Mouse (Mus musculus): ENCODE data around the gene Gm45799. TPM values are rescaled to one million over a fixed set of nuclear protein-coding genes. Genes with fewer than 3 reads are reported as not detected.

The Gm45799 gene
- polyA plus RNA-seq (2015; fragmentation: Nextera tagmentation; extraction: Ambion mirVana): 30.4 and 34.7 TPM in 2 replicates

DNA sequence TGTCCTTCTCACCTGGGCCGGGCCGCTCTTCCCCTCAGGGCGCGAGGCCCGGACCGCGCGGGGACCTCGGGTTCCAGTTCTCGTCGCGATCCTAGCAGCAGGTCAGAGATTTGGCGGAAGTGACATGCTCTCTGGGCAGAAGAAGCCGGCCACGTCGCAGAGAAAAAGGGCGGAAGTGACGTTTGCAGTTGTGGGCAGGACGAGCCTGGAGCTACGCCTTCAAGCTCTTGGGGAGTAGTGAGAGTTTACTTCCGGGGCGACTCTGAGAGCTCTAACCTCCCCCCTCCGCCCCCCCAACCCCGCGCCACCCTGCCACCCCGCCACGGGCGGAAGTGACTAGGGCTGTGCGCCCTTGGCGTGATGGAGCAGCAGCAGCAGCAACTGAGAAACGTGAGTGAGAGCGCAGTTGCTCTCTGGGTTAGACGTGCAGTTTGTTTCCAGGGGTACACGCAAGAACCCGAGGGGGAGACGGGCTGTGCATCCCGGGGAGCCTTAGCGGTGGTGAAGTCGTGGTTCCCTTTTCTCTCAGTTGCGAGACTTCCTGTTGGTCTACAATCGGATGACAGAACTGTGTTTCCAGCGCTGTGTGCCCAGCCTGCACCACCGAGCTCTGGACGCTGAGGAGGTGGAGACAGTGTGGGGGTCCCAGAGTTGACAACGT lies at the start of gene Gm45799, which contains the start of gene Arfip2:
TSS of gene Gm45799 (plus strand) at position 320 of the 661 bp plus-strand sequence.
TSS of gene Arfip2 (minus strand) at position 184 of the 661 bp plus-strand sequence.
- peak within 1 kb of the TSS; percentile 81 for H3K4me2 ChIP-seq
- H3K9ac ChIP-seq: peak within 1 kb of the TSS; percentile 79
- H3K4me1 ChIP-seq: peaks cover 29% of the 10 kb centered on the region
- 1% methylated on average over 43 of the region's 45 CpGs for WGBS
- H3K27ac ChIP-seq: peak within 1 kb of the TSS; percentile 91
- H3K4me3 ChIP-seq: peak within 1 kb of the TSS; percentile 76
- no peaks in the 10 kb centered on the region for H3K9me3 ChIP-seq
- peaks cover 52% of the 10 kb centered on the region for H3K36me3 ChIP-seq
- peak; percentile 96 for ATAC-seq (ENCODE audit: insufficient number of reproducible peaks, low FRiP score, low TSS enrichment, low read depth)
- H3K27me3 ChIP-seq: no peaks in the 10 kb centered on the region

DNA sequence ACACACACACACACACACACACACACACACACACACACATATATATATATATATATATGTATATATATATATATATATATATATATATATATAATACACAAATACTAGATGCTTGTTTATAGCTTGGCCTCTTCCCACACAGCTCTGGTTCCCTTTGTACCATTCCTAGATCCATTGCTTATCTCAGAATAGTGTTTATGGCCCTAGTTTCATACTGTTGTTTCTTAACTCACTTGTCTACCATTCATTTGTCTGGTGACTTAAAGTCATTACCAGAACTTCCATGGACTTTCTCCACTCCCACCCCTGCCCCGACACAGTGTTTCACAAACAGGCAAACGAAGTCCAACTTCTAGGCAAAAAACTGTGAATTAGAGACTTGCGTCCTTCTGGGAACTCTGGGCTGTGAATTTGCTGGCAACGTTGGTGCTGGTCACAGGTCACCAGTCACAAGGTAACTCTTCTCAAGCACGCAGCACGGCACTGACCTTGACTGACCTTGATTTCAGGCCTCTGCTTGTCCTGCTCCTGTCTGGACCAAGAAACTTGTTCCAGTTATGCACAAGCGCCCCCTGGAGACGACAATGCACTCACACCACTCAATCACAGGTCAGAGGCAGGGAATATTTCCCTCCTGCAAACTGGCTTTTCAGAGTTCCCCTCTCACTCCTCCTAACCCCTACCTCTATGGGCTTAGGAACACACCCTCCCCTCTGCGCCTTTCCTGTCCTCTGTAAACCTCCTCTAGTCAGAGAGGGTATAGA lies 37.3 kb upstream of the Gm45799 start:
- H3K9ac ChIP-seq: no peak overlapping the region
- H3K4me3 ChIP-seq: no peak overlapping the region
- H3K27ac ChIP-seq: no peak overlapping the region
- ATAC-seq (ENCODE audit: insufficient number of reproducible peaks, low FRiP score, low TSS enrichment, low read depth): no peak
- H3K9me3 ChIP-seq: 0 out of 2 replicates have a peak, but pooled peaks cover 5% of the 10 kb centered on the region
- no peaks in the 10 kb centered on the region for H3K4me1 ChIP-seq
- no peak overlapping the region for H3K4me2 ChIP-seq
- WGBS: 33% methylated on average over 9 of the region's 9 CpGs
- H3K36me3 ChIP-seq: no peaks in the 10 kb centered on the region
- no peaks in the 10 kb centered on the region for H3K27me3 ChIP-seq

DNA sequence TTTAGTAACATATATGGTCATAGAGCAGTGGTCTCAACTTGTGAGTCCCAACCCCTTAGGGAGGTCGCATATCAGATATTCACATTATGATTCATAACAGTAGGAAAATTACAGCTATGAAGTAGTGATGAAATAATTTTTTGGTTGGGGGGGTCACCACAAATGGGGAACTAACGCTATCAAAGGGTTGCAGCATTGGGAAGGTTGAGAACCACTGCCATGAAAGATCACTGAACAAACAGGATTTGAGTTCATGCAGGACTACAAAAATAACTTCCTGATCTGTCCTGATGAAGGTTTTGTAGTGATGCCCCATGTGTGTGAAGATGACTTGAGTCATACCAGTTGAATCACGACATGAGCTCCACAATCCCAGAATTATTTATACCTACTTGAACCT lies 31.9 kb upstream of the Gm45799 start:
- Histone ChIP-seq H3K9me3 (0 out of 2 replicates have a peak, but pooled peaks cover 5% of the 10 kb centered on the region), H3K27ac (no peak overlapping the region), H3K4me3 (no peak overlapping the region), H3K4me1 (no peaks in the 10 kb centered on the region), H3K9ac (no peak overlapping the region), H3K4me2 (no peak overlapping the region), H3K36me3 (peaks cover 37% of the 10 kb centered on the region), H3K27me3 (no peaks in the 10 kb centered on the region)
- ATAC-seq (ENCODE audit: insufficient number of reproducible peaks, low FRiP score, low TSS enrichment, low read depth): no peak
- WGBS: 82% methylated on average over 3 of the region's 3 CpGs

DNA sequence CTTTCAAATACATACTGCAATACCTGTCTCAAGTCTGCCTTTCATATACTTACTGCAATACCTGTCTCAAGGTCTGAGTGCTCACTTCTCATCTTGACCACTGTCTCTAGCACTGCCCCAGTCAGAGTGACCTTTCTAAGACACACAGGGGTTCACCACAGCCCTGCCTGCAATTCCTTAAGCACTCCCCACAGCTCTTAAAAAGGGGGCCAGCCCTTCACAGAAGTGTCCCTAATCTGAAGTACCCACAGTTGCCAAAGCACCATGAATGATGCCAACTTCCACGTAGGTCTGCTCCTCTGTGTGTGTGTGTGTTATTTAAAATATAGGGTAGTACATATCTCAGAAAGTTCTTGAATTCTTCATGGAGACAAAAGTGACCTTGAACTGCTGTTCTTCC lies 28.6 kb upstream of the Gm45799 start:
- ATAC-seq (ENCODE audit: insufficient number of reproducible peaks, low FRiP score, low TSS enrichment, low read depth): no peak
- no peak overlapping the region for H3K27ac ChIP-seq
- H3K4me1 ChIP-seq: no peaks in the 10 kb centered on the region
- no peaks in the 10 kb centered on the region for H3K9me3 ChIP-seq
- no peak overlapping the region for H3K9ac ChIP-seq
- peaks cover 70% of the 10 kb centered on the region for H3K36me3 ChIP-seq
- no peak overlapping the region for H3K4me2 ChIP-seq
- WGBS: 94% methylated on average over 1 of the region's 1 CpGs
- H3K4me3 ChIP-seq: no peak overlapping the region
- H3K27me3 ChIP-seq: no peaks in the 10 kb centered on the region

DNA sequence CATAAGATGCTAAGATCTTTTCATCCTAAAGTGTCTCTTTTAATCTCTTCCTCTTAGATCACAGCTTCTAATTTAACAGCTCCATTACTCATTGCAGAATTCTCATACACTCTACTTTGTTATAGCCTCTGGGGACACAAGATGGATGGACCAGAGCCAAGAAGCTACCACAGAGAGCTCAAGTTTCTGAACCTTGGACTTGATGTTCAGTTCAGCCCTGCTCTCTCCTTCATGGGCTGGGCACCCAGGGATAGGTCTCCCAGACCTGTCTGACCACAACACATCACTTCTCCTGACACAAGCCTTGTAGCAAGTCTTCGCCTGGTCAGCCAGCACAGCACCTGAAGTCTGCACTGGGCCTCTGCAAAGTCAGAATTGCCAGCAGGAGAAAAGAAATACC lies 26.0 kb upstream of the Gm45799 start:
- Histone ChIP-seq H3K4me3 (no peak overlapping the region), H3K4me1 (no peaks in the 10 kb centered on the region), H3K9me3 (no peaks in the 10 kb centered on the region), H3K27me3 (no peaks in the 10 kb centered on the region), H3K27ac (no peak overlapping the region), H3K36me3 (peaks cover 97% of the 10 kb centered on the region), H3K4me2 (no peak overlapping the region), H3K9ac (no peak overlapping the region)
- 89% methylated on average over 1 of the region's 1 CpGs for WGBS
- no peak for ATAC-seq (ENCODE audit: insufficient number of reproducible peaks, low FRiP score, low TSS enrichment, low read depth)

DNA sequence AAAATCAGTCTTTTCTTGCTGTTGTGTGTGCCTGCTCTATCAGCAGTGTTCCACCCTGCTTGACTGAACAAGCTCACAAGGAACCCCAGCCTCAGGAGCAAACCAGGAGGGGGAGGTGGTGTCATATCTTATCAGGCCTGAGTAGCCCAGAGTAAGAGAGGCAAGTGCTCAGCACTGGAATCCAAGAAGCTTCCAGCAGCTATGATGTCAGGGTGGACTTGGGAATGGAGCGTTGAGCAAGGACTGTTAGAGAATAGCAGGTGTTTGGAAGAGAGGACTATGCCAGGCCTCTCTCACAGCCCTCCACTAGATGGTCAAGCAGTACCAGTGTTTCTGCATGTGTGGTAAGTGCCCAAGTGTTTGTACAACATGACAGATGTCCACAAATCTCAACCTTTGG lies 24.6 kb upstream of the Gm45799 start:
- no peak overlapping the region for H3K9ac ChIP-seq
- no peak overlapping the region for H3K4me2 ChIP-seq
- H3K9me3 ChIP-seq: no peaks in the 10 kb centered on the region
- no peaks in the 10 kb centered on the region for H3K4me1 ChIP-seq
- peaks cover 97% of the 10 kb centered on the region for H3K36me3 ChIP-seq
- no peak for ATAC-seq (ENCODE audit: insufficient number of reproducible peaks, low FRiP score, low TSS enrichment, low read depth)
- WGBS: 64% methylated on average over 1 of the region's 1 CpGs
- H3K27ac ChIP-seq: no peak overlapping the region
- no peak overlapping the region for H3K4me3 ChIP-seq
- H3K27me3 ChIP-seq: no peaks in the 10 kb centered on the region

DNA sequence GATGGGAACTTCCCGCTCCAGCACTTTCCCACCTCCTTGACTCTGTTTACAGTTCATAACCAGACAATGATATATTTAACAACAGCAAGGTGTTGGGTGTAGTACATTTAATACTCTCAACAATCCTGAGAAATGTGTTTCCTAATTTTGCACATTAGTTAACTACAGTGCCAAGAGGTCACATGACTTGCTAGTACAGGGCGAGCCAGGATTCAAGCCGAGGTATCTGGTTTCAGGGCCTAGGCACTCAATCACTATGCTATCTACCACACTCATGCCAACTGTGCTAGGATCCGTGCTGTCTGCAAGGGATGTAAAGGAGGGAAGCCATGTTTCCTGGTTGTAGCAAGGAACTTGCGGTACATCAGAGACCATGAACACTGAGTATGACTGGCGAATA lies 23.8 kb upstream of the Gm45799 start:
- H3K36me3 ChIP-seq: peaks cover 97% of the 10 kb centered on the region
- H3K9ac ChIP-seq: no peak overlapping the region
- no peak for ATAC-seq (ENCODE audit: insufficient number of reproducible peaks, low FRiP score, low TSS enrichment, low read depth)
- 76% methylated on average over 6 of the region's 6 CpGs for WGBS
- no peaks in the 10 kb centered on the region for H3K4me1 ChIP-seq
- H3K27ac ChIP-seq: no peak overlapping the region
- H3K4me3 ChIP-seq: no peak overlapping the region
- H3K4me2 ChIP-seq: no peak overlapping the region
- H3K27me3 ChIP-seq: no peaks in the 10 kb centered on the region
- H3K9me3 ChIP-seq: no peaks in the 10 kb centered on the region

DNA sequence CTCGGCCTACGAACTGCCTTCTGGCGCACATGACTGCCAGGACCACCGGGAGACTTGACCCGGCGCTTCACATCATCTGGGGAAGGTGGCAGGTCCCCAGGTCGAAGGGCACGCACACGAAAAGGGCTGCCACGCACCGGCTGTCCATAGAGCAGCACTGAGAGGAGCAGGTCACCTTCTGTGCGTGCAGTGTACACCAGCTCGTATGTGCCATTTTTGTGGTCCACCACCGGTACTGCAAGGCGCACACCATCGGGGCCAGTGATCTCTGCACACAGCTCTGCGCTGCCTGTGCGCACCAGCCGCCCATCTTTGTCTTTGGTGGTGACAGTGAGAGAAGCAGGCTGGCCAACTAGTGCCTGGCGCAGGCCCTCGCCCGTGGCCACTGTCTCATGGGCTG lies 22.5 kb upstream of the Gm45799 start:
- no peak overlapping the region for H3K4me3 ChIP-seq
- no peak overlapping the region for H3K4me2 ChIP-seq
- no peaks in the 10 kb centered on the region for H3K4me1 ChIP-seq
- H3K36me3 ChIP-seq: peaks cover 94% of the 10 kb centered on the region
- no peak overlapping the region for H3K27ac ChIP-seq
- no peaks in the 10 kb centered on the region for H3K27me3 ChIP-seq
- H3K9me3 ChIP-seq: no peaks in the 10 kb centered on the region
- ATAC-seq (ENCODE audit: insufficient number of reproducible peaks, low FRiP score, low TSS enrichment, low read depth): no peak
- 94% methylated on average over 22 of the region's 22 CpGs for WGBS
- H3K9ac ChIP-seq: no peak overlapping the region

DNA sequence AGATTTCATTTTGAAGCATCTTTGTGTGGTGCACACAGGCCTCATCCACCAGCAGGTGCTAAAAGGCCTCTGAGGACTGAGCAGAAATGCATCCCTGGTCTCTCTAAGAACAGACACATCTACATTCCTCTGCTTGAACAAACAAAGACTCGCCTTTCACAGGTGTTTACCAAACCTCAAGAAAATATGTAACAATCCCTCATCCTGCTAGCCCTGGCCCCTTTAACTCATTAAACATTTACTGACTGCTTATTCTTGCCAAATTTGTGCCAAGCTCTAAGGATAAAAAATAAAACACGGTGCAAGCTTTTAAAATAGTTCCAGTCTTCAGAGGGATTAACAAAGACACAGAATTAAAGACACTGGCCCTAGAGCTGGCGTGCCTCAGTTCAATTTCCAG lies 20.7 kb upstream of the Gm45799 start:
- no peak for ATAC-seq (ENCODE audit: insufficient number of reproducible peaks, low FRiP score, low TSS enrichment, low read depth)
- Histone ChIP-seq H3K9ac (no peak overlapping the region), H3K4me2 (no peak overlapping the region), H3K27ac (no peak overlapping the region), H3K36me3 (peaks cover 90% of the 10 kb centered on the region), H3K4me1 (no peaks in the 10 kb centered on the region), H3K9me3 (no peaks in the 10 kb centered on the region), H3K4me3 (no peak overlapping the region), H3K27me3 (no peaks in the 10 kb centered on the region)
- 68% methylated on average over 3 of the region's 3 CpGs for WGBS

DNA sequence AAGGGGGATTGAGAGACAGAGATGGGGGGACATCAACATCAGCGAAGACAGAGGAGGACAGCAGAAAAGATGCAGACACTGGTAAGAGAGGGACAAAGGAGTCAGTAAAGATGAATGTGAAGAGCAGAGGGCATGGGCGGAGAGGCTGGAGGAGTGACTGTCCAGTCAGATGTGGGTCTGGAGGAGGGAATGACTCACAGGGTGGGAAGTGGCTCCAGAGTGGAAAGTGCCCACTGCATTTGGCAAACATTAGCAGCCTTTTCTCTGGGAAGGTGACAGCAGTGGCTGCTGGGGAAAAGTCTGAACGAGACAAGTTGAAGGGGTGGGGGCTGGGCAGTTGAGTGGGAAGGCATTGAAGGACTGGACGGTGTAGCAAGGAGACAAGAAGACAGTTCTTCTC lies 19.3 kb upstream of the Gm45799 start:
- no peaks in the 10 kb centered on the region for H3K4me1 ChIP-seq
- 79% methylated on average over 4 of the region's 4 CpGs for WGBS

DNA sequence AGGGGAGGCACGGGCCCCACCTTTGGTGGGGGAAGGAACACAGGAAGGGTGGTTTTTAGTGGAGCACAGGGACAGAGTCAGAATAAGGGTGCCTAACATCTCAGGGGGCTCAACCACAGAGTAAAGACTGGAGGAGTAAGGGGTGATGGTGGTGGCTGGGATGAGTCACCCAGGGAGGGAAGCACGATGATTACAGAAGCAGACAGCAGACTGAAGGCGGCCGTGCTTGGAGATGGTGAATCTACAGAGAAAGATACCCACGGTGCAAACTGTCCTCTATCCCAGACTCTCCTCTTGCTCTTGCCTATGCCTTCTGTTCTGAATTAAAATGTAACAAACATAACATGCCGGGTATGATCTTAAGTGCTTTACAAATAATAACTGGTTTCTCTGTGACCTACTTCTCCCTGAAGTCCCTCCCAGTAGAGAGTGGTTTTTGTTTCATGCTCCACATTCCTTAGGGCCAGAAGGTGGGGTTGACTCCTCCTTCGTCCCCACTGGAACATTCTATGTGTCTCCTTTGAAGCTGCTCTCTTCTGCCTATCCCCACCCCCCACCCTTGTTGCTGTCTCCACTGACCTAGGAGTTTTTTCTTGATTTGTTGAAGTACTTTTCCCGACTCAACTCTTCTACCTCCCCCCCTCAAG lies 18.6 kb upstream of the Gm45799 start:
- H3K4me1 ChIP-seq: no peaks in the 10 kb centered on the region
- ATAC-seq (ENCODE audit: insufficient number of reproducible peaks, low FRiP score, low TSS enrichment, low read depth): no peak
- WGBS: 69% methylated on average over 8 of the region's 8 CpGs
- H3K9ac ChIP-seq: no peak overlapping the region
- H3K9me3 ChIP-seq: no peaks in the 10 kb centered on the region
- no peaks in the 10 kb centered on the region for H3K27me3 ChIP-seq
- H3K4me3 ChIP-seq: no peak overlapping the region
- no peak overlapping the region for H3K4me2 ChIP-seq
- peaks cover 78% of the 10 kb centered on the region for H3K36me3 ChIP-seq
- H3K27ac ChIP-seq: no peak overlapping the region

More for the DNA sequence above, 19.3 kb upstream of the Gm45799 start:
- no peak for ATAC-seq (ENCODE audit: insufficient number of reproducible peaks, low FRiP score, low TSS enrichment, low read depth)
- Histone ChIP-seq H3K9me3 (no peaks in the 10 kb centered on the region), H3K27ac (no peak overlapping the region), H3K27me3 (no peaks in the 10 kb centered on the region), H3K4me3 (no peak overlapping the region), H3K9ac (no peak overlapping the region), H3K4me2 (no peak overlapping the region), H3K36me3 (peaks cover 85% of the 10 kb centered on the region)

DNA sequence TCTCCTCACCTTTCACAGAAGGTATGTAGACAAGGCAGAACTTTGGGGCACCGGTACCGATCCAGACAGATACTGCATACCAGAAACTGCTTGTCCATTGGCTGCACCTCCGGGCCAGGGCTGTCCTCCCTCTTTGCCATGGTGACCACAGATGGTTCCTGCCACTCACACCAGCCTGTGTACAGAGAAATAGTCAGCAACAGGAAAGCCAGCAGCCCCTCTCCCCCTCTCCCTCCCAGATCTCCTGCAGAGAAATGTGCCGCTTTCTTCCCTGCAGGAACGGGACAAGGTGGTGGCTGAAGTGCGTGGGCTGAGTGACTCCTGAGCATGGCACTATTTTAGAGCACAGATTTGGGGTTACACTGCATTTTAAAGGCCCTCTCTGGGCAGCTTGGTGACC lies 15.0 kb upstream of the Gm45799 start:
- WGBS: 85% methylated on average over 6 of the region's 6 CpGs
- Histone ChIP-seq H3K9ac (no peak overlapping the region), H3K27ac (no peak overlapping the region), H3K27me3 (no peaks in the 10 kb centered on the region), H3K4me2 (no peak overlapping the region), H3K9me3 (no peaks in the 10 kb centered on the region), H3K4me1 (peaks cover 5% of the 10 kb centered on the region), H3K36me3 (peaks cover 44% of the 10 kb centered on the region), H3K4me3 (no peak overlapping the region)
- ATAC-seq (ENCODE audit: insufficient number of reproducible peaks, low FRiP score, low TSS enrichment, low read depth): no peak

All from limb, embryonic 15.5 days (tissue).